Mouse (Mus musculus): ENCODE results near the gene Gm10277. TPM values are rescaled to one million over a fixed set of nuclear protein-coding genes. Genes with fewer than 3 reads are reported as not detected.

Gene Gm10277
- total RNA-seq, 2 experiments from 2014 or later = not detected

Other genes starting within 250 kb of the Gm10277 start
- 100 to 1,000 TPM; 115 to 127 TPM for gene Taok1, start 179.9 kb downstream of the Gm10277 start, total RNA-seq (2021)
- 10 to 100 TPM; 78.2 to 87.1 TPM for gene Nufip2, start 101.6 kb downstream of the Gm10277 start, total RNA-seq (2021)
- not detected for gene Cryba1, start 62.5 kb downstream of the Gm10277 start, total RNA-seq (2021)
- 100 to 1,000 TPM; 159 to 173 TPM for gene Myo18a, start 24.5 kb downstream of the Gm10277 start, total RNA-seq (2021)
- gene Pipox, start 106.3 kb upstream of the Gm10277 start, total RNA-seq (2021) = 1 to 10 TPM in 1 of 2 experiments, under 1 TPM in 1; 0.88 to 1.4 TPM
- gene Sez6, start 143.1 kb upstream of the Gm10277 start, total RNA-seq (2021) = 100 to 1,000 TPM; 162 to 163 TPM
- 10 to 100 TPM; 43.9 to 52.6 TPM for gene Phf12, start 195.0 kb upstream of the Gm10277 start, total RNA-seq (2021)
- 10 to 100 TPM; 11.2 to 11.3 TPM for gene Dhrs13, start 244.5 kb upstream of the Gm10277 start, total RNA-seq (2021)